Mouse (Mus musculus) embryonic facial prominence, embryonic 12.5 days (tissue): Measurements from ENCODE around the gene Olfr1164. TPM values are rescaled to one million over a fixed set of nuclear protein-coding genes. Genes with fewer than 3 reads are reported as not detected.

Experiments used
- ATAC-seq: fragments of 200-750 bp; cut with Nextera tagmentation; 2 replicates; pipeline ENCODE4 v1.8.0; 2017; ENCODE audit not compliant: insufficient number of reproducible peaks, insufficient read depth, low FRiP score, low TSS enrichment
- H3K27ac ChIP-seq: fragments of 300-500 bp; sonication (generic); 2 replicates; pipeline ENCODE4 v1.5.1; 2016; ENCODE audit warnings: mild to moderate bottlenecking
- H3K27me3 ChIP-seq: fragments of 300-500 bp; sonication (generic); 2 replicates; pipeline ENCODE4 v1.6.1; 2016; ENCODE audit warnings: mild to moderate bottlenecking, moderate library complexity
- H3K36me3 ChIP-seq: fragments of 300-500 bp; sonication (generic); 2 replicates; pipeline ENCODE4 v1.6.1; 2016; ENCODE audit warnings: mild to moderate bottlenecking
- H3K4me1 ChIP-seq: fragments of 300-500 bp; sonication (generic); 2 replicates; pipeline ENCODE4 v1.6.1; 2016
- H3K4me2 ChIP-seq: fragments of 300-500 bp; sonication (generic); replicated peaks from 2 replicates; pipeline ENCODE4 v1.6.1; 2016; ENCODE audit warnings: mild to moderate bottlenecking, moderate library complexity
- H3K4me3 ChIP-seq: fragments of 300-500 bp; sonication (generic); 2 replicates; pipeline ENCODE4 v1.5.1; 2016; ENCODE audit warnings: mild to moderate bottlenecking
- H3K9ac ChIP-seq: fragments of 300-500 bp; sonication (generic); 2 replicates; pipeline ENCODE4 v1.6.1; 2016; ENCODE audit warnings: mild to moderate bottlenecking, moderate library complexity
- H3K9me3 ChIP-seq: fragments of 300-500 bp; sonication (generic); 2 replicates; pipeline ENCODE4 v1.6.1; 2016; ENCODE audit warnings: mild to moderate bottlenecking, moderate library complexity
- WGBS: fragments of 180-500 bp; shearing (Covaris S2); methylation state at CpG from one replicate; pipeline ENCODE4 v1.1.7; 2016; 5-methylcytosine and 5-hydroxymethylcytosine counted together
- polyA plus RNA-seq: library from polyadenylated mRNA; unstranded; fragments of >200 nt; fragmentation: Nextera tagmentation; extraction: Ambion mirVana; gene quantifications from 2 replicates; pipeline ENCODE4 v1.2.1, GENCODE M21; 2016

Olfr1164 gene
- not detected in 2 replicates for polyA plus RNA-seq

DNA sequence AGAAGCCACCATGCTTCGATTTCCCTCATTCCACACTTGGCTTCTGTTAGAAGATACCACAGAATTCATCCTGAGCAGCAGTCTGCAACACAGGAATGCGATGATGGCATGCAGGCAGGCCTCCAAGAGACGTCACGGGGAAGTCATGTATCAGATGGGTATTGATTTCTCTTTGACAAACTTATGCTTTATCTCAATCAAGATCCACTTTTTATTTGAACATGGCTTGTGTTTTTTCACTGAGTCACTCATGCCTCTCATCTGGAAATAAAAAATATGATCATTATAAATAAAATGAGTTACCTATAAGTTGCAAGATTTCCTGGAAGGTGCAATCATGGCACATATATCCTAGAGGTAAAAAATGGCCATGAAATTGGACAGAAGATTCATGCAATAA, at the start of gene Olfr1164:
Gene Olfr1164, minus strand, starts transcription at position 101 of the 400 bp plus-strand sequence.
- no peak for ATAC-seq
- no peaks in the 10 kb centered on the region for H3K27me3 ChIP-seq

DNA sequence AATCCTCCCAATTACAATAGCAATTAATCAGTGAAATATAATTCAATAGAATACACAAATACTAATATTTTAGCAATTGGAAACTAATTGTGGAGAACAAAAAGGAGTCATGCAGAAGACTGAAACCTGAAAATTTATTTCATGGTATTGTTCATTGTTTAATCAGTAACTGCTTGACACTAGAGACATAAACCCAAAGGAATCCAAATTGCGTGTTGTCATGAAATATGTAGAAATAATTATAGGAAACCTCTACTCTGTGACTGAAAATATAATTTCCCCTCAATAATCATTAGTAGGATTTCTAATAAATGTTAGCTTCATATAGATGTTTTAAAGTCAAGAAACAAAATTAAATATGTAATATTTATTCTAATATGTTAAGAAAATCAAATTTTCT, 34.4 kb upstream of the Olfr1164 start, which contains the start of gene Olfr1166:
Gene Olfr1166, minus strand, starts transcription at position 101 of the 400 bp plus-strand sequence.
- ATAC-seq, result no peak
- Histone ChIP-seq H3K9ac (no peak within 1 kb of the TSS), H3K4me3 (no peak within 1 kb of the TSS), H3K4me2 (no peak within 1 kb of the TSS), H3K36me3 (no peaks in the 10 kb centered on the region), H3K4me1 (no peaks in the 10 kb centered on the region), H3K27me3 (no peaks in the 10 kb centered on the region), H3K9me3 (no peaks in the 10 kb centered on the region), H3K27ac (no peak within 1 kb of the TSS)
- WGBS, result 89% methylated on average over 1 of the region's 1 CpGs

More for the DNA sequence above, at the start of gene Olfr1164:
- no peak within 1 kb of the TSS for H3K4me2 ChIP-seq
- H3K9ac ChIP-seq, result no peak within 1 kb of the TSS
- H3K4me1 ChIP-seq, result no peaks in the 10 kb centered on the region
- no peak within 1 kb of the TSS for H3K27ac ChIP-seq
- H3K36me3 ChIP-seq, result no peaks in the 10 kb centered on the region
- H3K9me3 ChIP-seq, result no peaks in the 10 kb centered on the region
- no peak within 1 kb of the TSS for H3K4me3 ChIP-seq
- WGBS, result 77% methylated on average over 4 of the region's 4 CpGs

DNA sequence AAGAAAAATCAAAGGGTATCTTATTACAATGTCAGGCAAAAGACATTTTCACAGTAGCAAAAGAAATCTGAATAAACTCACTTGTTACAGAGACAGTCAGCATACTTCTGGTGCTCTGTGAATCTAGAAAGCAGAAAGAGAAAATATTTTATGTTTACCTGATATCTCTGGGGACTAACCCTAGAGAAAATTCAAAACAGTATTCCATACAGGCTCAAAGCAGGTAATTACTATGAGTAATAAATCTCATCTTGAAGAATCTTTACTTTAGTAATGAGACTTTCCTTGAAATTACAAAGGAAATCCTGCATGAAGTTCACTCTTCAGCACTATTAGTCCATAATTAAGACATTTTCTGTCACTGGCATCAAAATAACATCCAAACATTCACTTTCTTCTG, 22.0 kb downstream of the Olfr1164 start, which contains the start of gene Olfr1163:
Gene Olfr1163, minus strand, starts transcription at position 101 of the 400 bp plus-strand sequence.
- H3K4me1 ChIP-seq, result no peaks in the 10 kb centered on the region
- no peaks in the 10 kb centered on the region for H3K27me3 ChIP-seq
- no peak for ATAC-seq
- no peak within 1 kb of the TSS for H3K9ac ChIP-seq
- H3K4me2 ChIP-seq, result no peak within 1 kb of the TSS
- no peak within 1 kb of the TSS for H3K27ac ChIP-seq
- no peaks in the 10 kb centered on the region for H3K9me3 ChIP-seq
- H3K36me3 ChIP-seq, result no peaks in the 10 kb centered on the region
- no peak within 1 kb of the TSS for H3K4me3 ChIP-seq

DNA sequence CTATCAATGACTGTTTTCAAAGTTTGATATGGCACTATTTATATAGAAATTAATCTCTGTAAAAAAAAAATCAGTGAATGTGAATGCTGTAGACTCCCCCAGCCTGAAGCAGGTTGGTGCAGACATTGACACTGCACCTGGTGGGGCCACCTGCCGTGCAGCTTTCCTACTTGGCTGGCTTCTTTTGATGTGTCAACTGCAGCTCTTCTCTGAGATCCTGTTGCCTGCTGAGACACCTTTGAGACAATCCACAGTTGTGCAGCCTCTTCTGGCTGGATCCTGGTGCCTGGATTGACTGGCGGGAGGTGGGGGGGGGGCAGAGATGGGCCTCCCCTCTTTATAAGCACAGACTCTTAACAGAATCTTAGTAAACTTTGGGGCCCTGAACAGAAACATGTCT, 30.2 kb downstream of the Olfr1164 start:
- H3K4me2 ChIP-seq, result no peak overlapping the region
- H3K4me3 ChIP-seq, result no peak overlapping the region
- no peaks in the 10 kb centered on the region for H3K27me3 ChIP-seq
- H3K27ac ChIP-seq, result no peak overlapping the region
- H3K36me3 ChIP-seq, result no peaks in the 10 kb centered on the region
- ATAC-seq, result no peak
- H3K9me3 ChIP-seq, result no peaks in the 10 kb centered on the region
- 81% methylated on average over 2 of the region's 2 CpGs for WGBS
- H3K9ac ChIP-seq, result no peak overlapping the region
- H3K4me1 ChIP-seq, result no peaks in the 10 kb centered on the region

DNA sequence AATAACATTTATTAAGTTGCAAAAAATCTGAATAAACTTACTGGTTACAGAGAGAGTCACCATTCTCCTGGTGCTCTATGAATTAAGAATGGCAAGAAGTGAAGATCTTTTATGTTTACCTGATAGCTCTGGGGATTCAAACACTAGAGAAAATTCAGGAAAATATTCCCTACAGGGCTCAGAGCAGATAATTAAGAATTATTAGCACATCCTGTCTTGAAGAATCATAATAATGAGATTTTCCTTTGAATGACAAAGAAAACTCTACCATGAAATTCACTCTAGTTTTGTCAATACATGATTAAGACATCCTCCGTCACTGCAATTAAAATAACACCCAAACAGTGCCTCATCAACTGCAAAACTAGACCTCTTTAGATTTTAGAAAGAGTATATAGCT, 42.7 kb downstream of the Olfr1164 start, which contains the start of gene Olfr1162:
Gene Olfr1162, minus strand, starts transcription at position 101 of the 400 bp plus-strand sequence.
- Histone ChIP-seq H3K27ac (no peak within 1 kb of the TSS), H3K4me1 (no peaks in the 10 kb centered on the region), H3K9me3 (no peaks in the 10 kb centered on the region), H3K4me3 (no peak within 1 kb of the TSS), H3K36me3 (no peaks in the 10 kb centered on the region), H3K4me2 (no peak within 1 kb of the TSS), H3K27me3 (no peaks in the 10 kb centered on the region), H3K9ac (no peak within 1 kb of the TSS)
- ATAC-seq, result no peak
- 89% methylated on average over 1 of the region's 1 CpGs for WGBS

Other genes with a start within 250 kb of the Olfr1164 start
- not detected in 2 replicates for gene Olfr1150-ps1, start 250.0 kb downstream of the Olfr1164 start, polyA plus RNA-seq
- gene Olfr1151, start 238.1 kb downstream of the Olfr1164 start, polyA plus RNA-seq, result not detected in 2 replicates
- gene Olfr1152, start 227.5 kb downstream of the Olfr1164 start, polyA plus RNA-seq, result 0.03 TPM in 1 of 2 replicates, not detected in the other
- not detected in 2 replicates for gene Olfr1153, start 199.0 kb downstream of the Olfr1164 start, polyA plus RNA-seq
- gene Olfr1154, start 188.8 kb downstream of the Olfr1164 start, polyA plus RNA-seq, result not detected in 2 replicates
- not detected in 2 replicates for gene Olfr1155, start 148.8 kb downstream of the Olfr1164 start, polyA plus RNA-seq
- not detected in 2 replicates for gene Olfr1156, start 140.9 kb downstream of the Olfr1164 start, polyA plus RNA-seq
- gene Olfr1157, start 125.7 kb downstream of the Olfr1164 start, polyA plus RNA-seq, result not detected in 2 replicates
- not detected in 2 replicates for gene Olfr74, start 119.3 kb downstream of the Olfr1164 start, polyA plus RNA-seq
- not detected in 2 replicates for gene Olfr1158, start 103.9 kb downstream of the Olfr1164 start, polyA plus RNA-seq
- not detected in 2 replicates for gene Olfr1160, start 85.7 kb downstream of the Olfr1164 start, polyA plus RNA-seq
- not detected in 2 replicates for gene Olfr1161, start 71.2 kb downstream of the Olfr1164 start, polyA plus RNA-seq
- gene Olfr73, start 56.3 kb downstream of the Olfr1164 start, polyA plus RNA-seq, result not detected in 2 replicates
- gene Olfr1162, start 42.8 kb downstream of the Olfr1164 start, polyA plus RNA-seq, result not detected in 2 replicates
- not detected in 2 replicates for gene Olfr1163, start 22.1 kb downstream of the Olfr1164 start, polyA plus RNA-seq
- gene Olfr1166, start 34.3 kb upstream of the Olfr1164 start, polyA plus RNA-seq, result not detected in 2 replicates
- not detected in 2 replicates for gene Olfr1167, start 61.2 kb upstream of the Olfr1164 start, polyA plus RNA-seq
- not detected in 2 replicates for gene Olfr1168, start 87.9 kb upstream of the Olfr1164 start, polyA plus RNA-seq
- not detected in 2 replicates for gene Olfr1170, start 134.4 kb upstream of the Olfr1164 start, polyA plus RNA-seq
- not detected in 2 replicates for gene Olfr1173, start 185.9 kb upstream of the Olfr1164 start, polyA plus RNA-seq
- gene Olfr1174-ps, start 221.2 kb upstream of the Olfr1164 start, polyA plus RNA-seq, result not detected in 2 replicates
- gene Olfr1175-ps, start 233.2 kb upstream of the Olfr1164 start, polyA plus RNA-seq, result not detected in 2 replicates
- gene Olfr1176, start 242.8 kb upstream of the Olfr1164 start, polyA plus RNA-seq, result not detected in 2 replicates